Mouse (Mus musculus): ENCODE measurements around the gene Resf1. TPM values are rescaled to one million over a fixed set of nuclear protein-coding genes. Genes with fewer than 3 reads are reported as not detected.
"Not testable (repeated sequence)": the region's sequence is repeated elsewhere in the genome, so short reads cannot be mapped to it uniquely, and the experiment has no call there.

Resf1 gene
- 39.7 and 42.8 TPM in 2 replicates for polyA plus RNA-seq (2011; ENCODE audit: insufficient read length, low read depth, missing spikeins)

DNA sequence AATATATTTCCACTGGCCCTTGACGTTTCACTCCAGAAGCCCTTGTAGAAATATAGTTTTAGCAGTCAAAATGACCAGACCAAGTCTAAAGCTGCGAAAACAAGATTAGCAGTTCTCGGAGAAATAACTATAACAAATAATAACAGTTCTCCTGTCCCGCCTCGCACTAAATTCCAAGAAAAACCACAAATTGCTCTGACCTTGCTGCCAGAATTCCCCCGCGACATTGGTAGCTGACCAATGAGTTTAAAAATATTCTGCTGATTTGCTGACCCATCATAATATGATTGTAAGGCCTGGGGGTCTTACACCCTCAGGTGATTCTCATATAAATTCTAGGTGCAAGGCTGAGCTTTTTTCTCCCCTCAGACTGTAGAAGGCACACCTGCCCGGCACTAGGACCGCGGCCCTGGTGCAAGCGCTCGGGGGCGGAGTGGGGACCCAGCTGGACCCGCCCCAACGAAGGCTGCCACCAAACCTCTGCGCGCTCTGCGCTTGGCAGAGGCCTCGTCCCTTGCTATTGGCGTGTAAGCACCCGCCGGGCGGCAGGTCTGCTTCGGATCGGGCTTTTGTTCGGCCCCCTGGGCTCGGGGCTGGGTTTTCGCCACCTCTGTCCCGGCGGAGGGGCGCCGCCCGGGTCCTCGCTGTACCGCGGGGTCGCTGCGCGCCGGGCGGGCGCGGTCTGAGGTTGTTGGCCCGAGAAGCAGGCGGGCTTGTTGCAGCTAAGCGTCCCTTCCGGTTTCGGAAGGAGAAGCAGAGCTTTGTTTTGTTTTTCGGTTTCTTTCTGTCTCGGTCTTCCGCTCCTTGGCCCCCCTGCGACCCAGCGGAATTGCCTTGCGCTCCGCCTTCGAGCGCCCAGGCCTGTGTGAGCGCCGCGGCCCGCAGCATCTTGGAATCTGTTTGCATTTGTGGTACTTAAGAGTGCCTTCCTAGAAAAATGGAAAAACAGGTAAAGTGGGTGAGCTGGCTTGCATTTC is at the start of gene Resf1:
TSS of gene Resf1 (plus strand) at position 459 of the 977 bp plus-strand sequence.
- TF ChIP-seq POLR2A (IDR thresholded peaks at IDR 0.05; ENCODE audit: low read depth, low read length) (peak; percentile 84), CTCF (IDR thresholded peaks at IDR 0.05; ENCODE audit: borderline replicate concordance, insufficient read depth, low read length) (no peak)
- H3K4me1 ChIP-seq (ENCODE audit: control insufficient read depth, insufficient read depth, low read length): no peaks in the 10 kb centered on the region

DNA sequence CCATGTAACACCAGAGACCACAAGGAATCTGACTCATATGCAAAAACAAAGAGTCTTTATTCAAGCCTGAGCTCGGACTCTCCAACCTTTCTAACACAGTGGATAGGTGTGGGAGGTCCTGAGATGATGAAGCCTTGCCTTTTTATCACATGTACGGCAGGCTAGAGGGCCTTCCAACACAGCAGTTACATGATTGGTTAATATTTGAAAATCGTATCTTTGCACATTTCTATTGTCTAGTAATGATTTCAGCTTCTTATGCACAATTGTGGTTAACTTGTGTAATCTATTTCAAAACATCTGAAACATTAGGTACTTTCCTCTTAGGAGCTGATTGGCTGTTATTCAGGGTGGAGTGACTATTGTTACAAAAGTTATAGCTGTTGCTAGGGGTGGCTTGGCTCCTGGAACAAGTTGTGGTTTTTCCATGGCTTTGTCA is 48.4 kb upstream of the Resf1 start:
- H3K4me3 ChIP-seq (ENCODE audit: insufficient read depth, low read length): no peak overlapping the region
- 0 out of 2 replicates have a peak, but pooled peaks cover 4% of the 10 kb centered on the region for H3K4me1 ChIP-seq (ENCODE audit: control insufficient read depth, insufficient read depth, low read length)
- TF ChIP-seq CTCF (IDR thresholded peaks at IDR 0.05; ENCODE audit: borderline replicate concordance, insufficient read depth, low read length) (no peak), POLR2A (IDR thresholded peaks at IDR 0.05; ENCODE audit: low read depth, low read length) (no peak)
- peak overlapping the region; percentile 99 for H3K27ac ChIP-seq (ENCODE audit: insufficient read depth, low read length)

More for the DNA sequence above, at the start of gene Resf1:
- Histone ChIP-seq H3K4me3 (ENCODE audit: insufficient read depth, low read length) (peak within 1 kb of the TSS; percentile 76), H3K27ac (ENCODE audit: insufficient read depth, low read length) (peak within 1 kb of the TSS; percentile 88)

DNA sequence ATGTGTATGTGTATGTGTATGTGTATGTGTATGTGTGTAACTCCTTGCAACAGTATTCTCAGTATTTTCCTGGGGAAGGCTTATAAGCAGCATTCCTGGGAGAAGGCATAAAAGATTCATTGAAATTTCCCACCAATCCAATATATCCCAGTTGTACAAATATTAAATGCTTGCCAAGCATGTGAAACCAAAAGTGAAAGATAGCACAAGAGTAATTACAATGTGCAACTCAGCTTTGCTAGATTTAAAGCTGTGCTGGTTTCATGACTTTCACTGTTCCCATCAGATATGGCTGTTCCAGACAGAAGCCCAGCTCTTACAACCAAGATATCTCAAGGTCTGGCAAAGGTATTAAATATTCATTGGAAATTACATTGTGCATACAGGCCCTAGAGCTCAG is 41.3 kb upstream of the Resf1 start:
- no peaks in the 10 kb centered on the region for H3K4me1 ChIP-seq (ENCODE audit: control insufficient read depth, insufficient read depth, low read length)
- TF ChIP-seq POLR2A (IDR thresholded peaks at IDR 0.05; ENCODE audit: low read depth, low read length): no peak
- TF ChIP-seq CTCF (IDR thresholded peaks at IDR 0.05; ENCODE audit: borderline replicate concordance, insufficient read depth, low read length): no peak
- H3K27ac ChIP-seq (ENCODE audit: insufficient read depth, low read length): no peak overlapping the region
- H3K4me3 ChIP-seq (ENCODE audit: insufficient read depth, low read length): no peak overlapping the region

DNA sequence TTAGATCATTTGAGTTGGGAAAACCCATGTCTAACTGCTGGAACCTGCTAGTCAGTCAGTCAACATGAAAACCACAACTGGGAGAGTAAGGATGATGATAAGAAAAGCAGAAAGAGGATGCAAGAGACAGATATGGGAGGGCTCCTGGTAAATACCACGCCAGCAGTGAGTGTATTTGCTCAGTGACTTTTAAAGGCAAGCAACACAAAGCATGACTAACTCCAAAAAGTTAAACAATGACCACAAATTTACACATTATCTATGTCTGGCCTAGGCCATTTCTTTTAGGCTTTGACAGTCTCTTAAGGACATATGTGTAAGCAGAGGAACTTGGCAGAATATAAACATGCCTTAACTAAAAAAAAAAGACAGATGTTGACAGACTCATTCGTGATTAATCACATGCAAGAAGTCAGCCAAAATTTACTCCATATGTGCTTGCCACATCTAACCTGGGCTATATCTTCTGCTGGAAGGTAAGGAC is 30.9 kb upstream of the Resf1 start:
- no peak for TF ChIP-seq CTCF (IDR thresholded peaks at IDR 0.05; ENCODE audit: borderline replicate concordance, insufficient read depth, low read length)
- no peak for TF ChIP-seq POLR2A (IDR thresholded peaks at IDR 0.05; ENCODE audit: low read depth, low read length)
- peak overlapping the region; percentile 81; the same call in 1 of the 2 replicates for H3K27ac ChIP-seq (ENCODE audit: insufficient read depth, low read length)
- H3K4me3 ChIP-seq (ENCODE audit: insufficient read depth, low read length): no peak overlapping the region
- no peaks in the 10 kb centered on the region for H3K4me1 ChIP-seq (ENCODE audit: control insufficient read depth, insufficient read depth, low read length)

DNA sequence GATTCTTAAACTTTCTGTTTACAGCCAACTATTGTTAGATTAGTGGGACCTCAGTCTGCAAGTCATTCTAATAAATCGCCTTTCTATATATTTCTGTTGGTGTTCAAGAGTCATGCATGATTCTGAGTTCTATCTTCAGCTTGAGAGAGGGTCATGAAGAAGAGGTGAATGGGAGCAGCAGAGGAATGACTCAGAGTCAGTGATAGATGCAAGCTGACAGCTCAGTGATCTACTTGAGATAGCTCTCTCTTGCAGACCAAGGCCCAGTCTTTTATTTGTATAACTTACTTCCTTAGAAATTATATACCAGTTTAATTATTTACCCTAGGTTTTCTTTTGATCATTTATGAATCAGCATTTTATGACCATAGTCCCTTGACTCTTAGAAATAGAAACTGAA is 30.3 kb upstream of the Resf1 start:
- TF ChIP-seq POLR2A (IDR thresholded peaks at IDR 0.05; ENCODE audit: low read depth, low read length) (no peak), CTCF (IDR thresholded peaks at IDR 0.05; ENCODE audit: borderline replicate concordance, insufficient read depth, low read length) (no peak)
- Histone ChIP-seq H3K4me3 (ENCODE audit: insufficient read depth, low read length) (no peak overlapping the region), H3K27ac (ENCODE audit: insufficient read depth, low read length) (peak overlapping the region; percentile 81), H3K4me1 (ENCODE audit: control insufficient read depth, insufficient read depth, low read length) (no peaks in the 10 kb centered on the region)

DNA sequence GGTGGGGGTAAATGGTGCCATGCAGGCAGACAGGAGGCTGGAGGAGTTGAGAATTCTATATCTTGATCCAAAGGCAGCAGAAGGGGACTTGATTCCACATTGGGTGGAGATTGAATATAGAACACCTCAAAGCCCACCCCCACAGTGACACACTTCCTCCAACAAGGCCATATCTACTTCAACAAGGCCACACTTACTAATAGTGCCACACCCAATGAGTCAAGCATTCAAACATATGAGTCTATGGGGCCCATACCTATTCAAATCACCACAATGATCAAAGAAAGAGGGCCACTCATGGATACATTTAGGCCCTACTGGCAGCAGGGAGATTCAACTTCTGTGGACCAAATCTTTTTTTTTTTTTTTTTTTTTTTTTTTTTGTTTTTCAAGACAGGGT is 28.7 kb upstream of the Resf1 start:
- no peak for TF ChIP-seq CTCF (IDR thresholded peaks at IDR 0.05; ENCODE audit: borderline replicate concordance, insufficient read depth, low read length)
- no peak for TF ChIP-seq POLR2A (IDR thresholded peaks at IDR 0.05; ENCODE audit: low read depth, low read length)
- no peak overlapping the region for H3K4me3 ChIP-seq (ENCODE audit: insufficient read depth, low read length)
- H3K4me1 ChIP-seq (ENCODE audit: control insufficient read depth, insufficient read depth, low read length): no peaks in the 10 kb centered on the region
- no peak overlapping the region for H3K27ac ChIP-seq (ENCODE audit: insufficient read depth, low read length)

DNA sequence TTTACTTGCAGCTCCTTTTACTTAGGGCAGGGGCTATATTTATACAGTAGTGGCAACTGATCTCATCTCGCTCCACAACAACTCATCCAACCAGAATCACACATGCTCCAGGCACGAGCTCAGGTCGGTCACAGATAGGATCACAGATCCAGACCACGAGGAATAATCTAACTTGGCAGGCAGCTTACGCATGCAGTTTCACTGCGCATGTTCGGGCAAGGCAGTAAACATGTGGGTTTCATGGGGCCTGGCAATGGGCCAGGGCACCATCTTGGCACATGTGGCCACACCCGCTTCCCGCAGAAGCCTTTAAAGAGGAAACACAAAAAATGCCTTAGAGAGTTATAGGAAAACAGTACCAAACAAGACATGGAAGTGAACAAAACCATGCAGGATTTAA is 21.0 kb upstream of the Resf1 start:
- H3K4me3 ChIP-seq (ENCODE audit: insufficient read depth, low read length); H3K4me1 ChIP-seq (ENCODE audit: control insufficient read depth, insufficient read depth, low read length); H3K27ac ChIP-seq (ENCODE audit: insufficient read depth, low read length): not testable (repeated sequence)

DNA sequence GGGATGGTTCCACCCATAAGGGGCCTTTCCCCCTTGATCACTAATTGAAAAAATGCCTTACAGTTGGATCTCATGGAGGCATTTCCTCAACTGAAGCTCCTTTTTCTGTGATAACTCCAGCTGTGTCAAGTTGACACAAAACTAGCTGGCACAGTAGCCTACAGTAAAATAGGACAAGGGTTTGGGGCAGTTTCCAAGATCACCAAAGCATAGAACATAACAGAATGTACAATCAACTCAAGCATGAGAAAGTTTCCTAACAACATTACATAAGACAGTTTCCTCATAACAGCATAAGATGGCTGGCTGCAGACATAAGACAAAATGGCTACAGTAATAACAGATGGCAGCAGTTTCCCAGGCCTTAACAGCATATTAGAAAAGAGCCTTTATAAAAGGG is 6.0 kb upstream of the Resf1 start:
- not testable (repeated sequence) for H3K4me1 ChIP-seq (ENCODE audit: control insufficient read depth, insufficient read depth, low read length); H3K27ac ChIP-seq (ENCODE audit: insufficient read depth, low read length); H3K4me3 ChIP-seq (ENCODE audit: insufficient read depth, low read length)

DNA sequence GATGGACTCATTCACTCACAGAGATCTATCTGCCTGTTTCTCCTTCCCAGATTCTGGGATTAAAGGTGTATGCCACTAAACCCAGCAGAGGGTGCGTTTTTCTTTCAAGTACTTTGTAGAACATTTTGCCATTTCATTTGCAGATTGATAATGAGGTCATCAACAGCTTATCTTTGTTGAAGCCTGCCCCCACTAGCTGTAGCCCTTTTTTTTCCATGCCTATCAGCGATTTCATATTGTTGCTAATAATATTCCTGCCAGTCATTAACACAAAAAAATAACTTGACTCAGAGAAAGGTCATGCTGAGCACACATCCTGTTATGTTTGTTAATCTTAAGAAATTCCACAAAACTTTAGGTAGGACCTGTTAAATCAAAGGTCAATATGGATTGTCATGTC is 2.1 kb upstream of the Resf1 start:
- Histone ChIP-seq H3K4me3 (ENCODE audit: insufficient read depth, low read length) (no peak overlapping the region), H3K27ac (ENCODE audit: insufficient read depth, low read length) (no peak overlapping the region), H3K4me1 (ENCODE audit: control insufficient read depth, insufficient read depth, low read length) (no peaks in the 10 kb centered on the region)
- no peak for TF ChIP-seq POLR2A (IDR thresholded peaks at IDR 0.05; ENCODE audit: low read depth, low read length)
- no peak for TF ChIP-seq CTCF (IDR thresholded peaks at IDR 0.05; ENCODE audit: borderline replicate concordance, insufficient read depth, low read length)

DNA sequence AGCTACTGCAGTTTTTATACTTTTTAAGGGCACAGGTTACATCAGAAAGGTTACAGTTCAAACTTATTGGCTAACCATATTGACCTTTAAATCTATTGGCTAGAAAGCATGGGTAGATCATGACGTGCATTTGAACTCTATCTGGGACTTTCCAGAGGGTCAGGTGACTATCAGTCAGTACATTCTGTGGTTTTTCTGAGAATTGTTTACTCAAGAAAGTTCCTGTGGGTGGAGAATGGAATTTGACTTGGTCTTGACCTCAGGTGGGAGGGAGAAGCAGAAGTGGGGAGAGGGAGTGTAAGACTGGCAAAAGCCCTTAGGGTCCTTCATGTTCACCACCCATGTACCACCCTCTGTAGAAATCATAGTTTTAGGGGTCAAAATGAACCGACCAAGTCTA is 1.4 kb upstream of the Resf1 start:
- Histone ChIP-seq H3K4me1 (ENCODE audit: control insufficient read depth, insufficient read depth, low read length) (no peaks in the 10 kb centered on the region), H3K27ac (ENCODE audit: insufficient read depth, low read length) (no peak overlapping the region), H3K4me3 (ENCODE audit: insufficient read depth, low read length) (no peak overlapping the region)
- TF ChIP-seq CTCF (IDR thresholded peaks at IDR 0.05; ENCODE audit: borderline replicate concordance, insufficient read depth, low read length) (no peak), POLR2A (IDR thresholded peaks at IDR 0.05; ENCODE audit: low read depth, low read length) (no peak)
